Mouse (Mus musculus): ENCODE data around the gene Atp8b2.
A peak's percentile ranks its signal among the peaks of the same experiment; 100 is the strongest.

GRCm38 (mm10) chr3:89966946-89967345 is 3.6 kb upstream of the Atp8b2 start:
- TF ChIP-seq CTCF (IDR thresholded peaks at IDR 0.05): peak; percentile 61
- no peak for TF ChIP-seq EP300 (IDR thresholded peaks at IDR 0.05)

All from lung, postnatal 0 days (tissue).